Mouse (Mus musculus): ENCODE data around the gene Mast4. TPM values are rescaled to one million over a fixed set of nuclear protein-coding genes. Genes with fewer than 3 reads are reported as not detected.

The Mast4 gene
- polyA plus RNA-seq, 1 experiment, result 25.6 TPM

DNA sequence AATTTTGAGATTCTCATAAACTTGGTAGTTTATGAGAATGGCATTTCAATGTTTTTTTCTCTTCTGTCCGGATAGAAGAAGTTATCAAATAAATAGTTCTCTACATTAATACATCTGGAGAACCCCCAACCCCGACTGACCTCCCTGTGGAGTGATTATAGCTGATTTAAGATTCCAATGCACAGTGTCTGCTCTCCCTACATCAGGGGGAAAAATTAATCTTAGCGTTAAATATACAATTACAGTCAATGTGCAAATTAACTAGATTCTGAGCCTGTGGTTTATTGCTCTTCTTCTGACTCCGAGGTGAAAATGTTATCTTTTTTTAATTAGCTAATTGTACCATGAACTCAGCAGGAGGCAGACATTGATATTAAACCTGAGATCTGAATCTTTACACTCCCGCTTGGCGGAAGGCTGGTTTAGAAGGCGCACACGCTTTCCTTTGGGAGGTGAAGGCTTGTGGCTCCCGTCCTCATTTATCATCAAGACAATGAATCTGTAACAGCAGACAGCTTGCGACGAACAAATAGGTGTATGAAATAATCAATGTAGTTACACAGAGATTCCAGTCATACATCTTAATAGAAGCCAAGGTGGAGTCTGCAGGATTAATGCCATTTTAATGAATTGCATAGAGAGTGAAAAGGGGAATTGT, 274.2 kb downstream of the Mast4 start:
- DNase-seq (ENCODE audit: low spot score), result no peak

DNA sequence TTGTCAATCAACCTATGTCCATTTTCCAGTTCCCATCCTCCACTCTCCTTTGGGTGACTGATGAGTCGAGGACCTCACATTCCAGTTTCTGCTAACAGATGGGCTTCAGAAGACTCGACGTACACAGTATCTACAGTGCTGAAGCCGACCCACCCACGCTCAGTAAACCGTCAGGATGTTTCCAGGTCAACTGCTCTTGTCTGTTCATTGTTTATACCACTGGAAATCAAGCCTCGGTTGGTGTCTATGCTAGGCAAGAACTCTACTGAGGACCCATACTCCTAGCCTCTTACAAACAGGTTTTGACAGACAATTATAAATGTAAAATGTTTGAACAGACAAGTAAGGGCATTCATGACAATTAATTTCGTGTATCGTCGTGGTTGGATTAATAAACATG, 277.8 kb downstream of the Mast4 start:
- DNase-seq (ENCODE audit: low spot score), result no peak

DNA sequence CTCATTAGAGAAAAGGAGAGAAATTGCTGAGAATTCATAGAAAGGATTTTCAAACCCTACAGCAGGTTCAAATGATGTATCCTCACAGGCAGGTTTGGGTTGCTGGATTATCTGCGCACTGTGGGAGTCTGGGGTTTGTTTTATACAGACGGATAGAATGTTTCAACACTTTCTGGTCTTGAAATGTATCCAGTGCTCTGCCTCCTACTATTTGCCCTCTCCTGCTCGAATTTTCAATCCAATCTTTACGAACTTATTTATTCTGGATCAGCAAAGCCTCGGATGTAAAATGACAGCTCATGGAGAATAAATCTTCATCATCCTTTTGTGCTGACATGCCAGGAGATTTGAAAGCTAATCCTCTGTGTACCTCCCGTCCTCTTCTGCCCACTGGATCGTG, 281.6 kb downstream of the Mast4 start:
- no peak for DNase-seq (ENCODE audit: low spot score)

DNA sequence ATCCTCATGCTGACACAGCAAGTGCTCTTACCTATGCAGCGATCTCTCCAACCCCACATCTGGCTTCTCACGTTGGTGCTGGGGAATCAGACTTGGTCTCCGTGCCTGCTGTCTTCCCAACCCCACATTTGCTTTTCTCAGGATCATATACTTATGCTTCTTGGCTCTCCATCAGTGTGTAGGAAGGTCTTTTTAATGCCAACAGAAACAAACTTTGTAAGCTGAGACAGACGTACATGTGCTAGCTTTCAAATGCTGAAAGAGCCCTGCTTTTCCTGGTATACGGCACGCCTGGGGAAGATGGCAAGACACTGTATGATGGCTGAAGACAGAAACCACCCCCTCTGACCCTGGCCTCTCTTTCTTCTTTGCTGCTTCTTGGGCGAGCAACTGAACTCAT, 285.3 kb downstream of the Mast4 start:
- DNase-seq (ENCODE audit: low spot score), result no peak

DNA sequence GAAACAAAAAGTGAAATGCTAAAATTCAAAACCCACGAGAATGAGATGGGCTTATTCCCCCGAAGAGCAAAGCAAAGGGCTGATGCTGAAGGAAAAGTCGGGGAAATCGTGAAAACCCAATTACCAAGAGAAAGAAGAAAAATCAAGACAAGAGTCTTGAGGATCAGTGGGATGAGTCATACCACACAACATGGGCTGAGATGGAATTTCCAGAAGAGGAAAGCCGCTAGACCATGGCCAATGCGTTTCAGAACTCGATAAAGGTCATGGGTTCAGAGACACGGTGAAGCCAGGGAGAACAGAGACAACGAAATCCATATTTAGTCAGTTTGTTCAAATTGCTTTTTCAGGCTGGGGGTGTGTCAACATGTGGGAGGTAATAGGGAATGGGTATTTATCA, 290.6 kb downstream of the Mast4 start:
- DNase-seq (ENCODE audit: low spot score), result no peak

DNA sequence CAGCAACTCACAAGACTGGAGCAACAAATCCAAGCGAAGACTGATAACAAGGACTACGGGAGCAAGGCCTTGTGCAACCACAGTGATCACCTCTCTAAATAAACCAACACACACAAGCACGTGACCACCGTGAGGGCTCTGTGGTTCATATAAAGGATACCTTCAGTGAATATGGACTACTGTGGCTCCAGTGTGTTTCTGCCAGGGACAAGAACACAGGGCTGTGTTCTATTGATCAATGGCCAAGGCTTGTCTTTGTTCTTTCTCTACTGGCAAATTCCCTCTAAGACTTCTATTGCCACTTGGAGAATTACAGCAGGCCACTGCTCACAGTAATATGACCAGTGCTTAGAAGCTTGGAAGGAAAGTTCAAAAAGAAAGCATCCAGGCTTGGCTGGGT, 291.3 kb downstream of the Mast4 start:
- no peak for DNase-seq (ENCODE audit: low spot score)

DNA sequence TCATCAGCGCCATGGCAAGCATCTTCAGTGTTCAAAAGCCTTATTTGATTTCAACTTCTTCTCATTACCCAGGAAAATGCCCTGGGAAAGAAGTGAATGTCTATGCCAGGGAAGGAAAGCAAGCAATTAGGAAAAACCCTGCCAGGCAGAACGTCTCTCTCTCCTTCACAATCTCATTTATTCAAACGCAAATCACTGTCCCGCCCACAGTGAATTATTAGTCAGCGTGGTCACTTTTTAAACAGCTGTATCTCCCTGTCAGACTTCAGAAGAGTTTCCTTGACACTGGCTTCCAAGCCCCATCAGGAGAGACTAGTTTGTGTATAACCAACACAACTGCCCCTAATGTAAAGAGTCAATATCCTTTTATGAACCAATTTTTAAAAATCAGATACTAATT, 296.8 kb downstream of the Mast4 start:
- no peak for DNase-seq (ENCODE audit: low spot score)

DNA sequence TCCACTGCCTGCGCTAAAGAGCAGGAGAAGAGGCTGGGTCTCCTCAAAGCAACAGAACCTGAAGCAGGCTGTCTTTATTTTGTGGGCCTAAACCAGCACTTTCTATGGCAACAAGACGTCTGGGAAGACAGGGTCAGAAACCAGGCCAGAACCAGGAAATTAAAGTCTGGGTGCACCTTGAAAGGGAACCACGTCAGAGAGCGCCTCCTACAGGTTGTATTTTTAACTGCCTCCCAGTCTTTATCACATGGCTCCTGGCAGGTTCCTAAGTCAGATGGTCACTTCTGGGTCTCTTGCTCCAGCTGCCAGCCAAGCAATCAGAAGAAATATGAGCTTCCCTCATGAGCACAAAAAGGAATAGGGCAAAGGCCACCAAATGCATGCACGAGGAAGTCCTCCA, 304.9 kb downstream of the Mast4 start:
- DNase-seq (ENCODE audit: low spot score), result no peak

DNA sequence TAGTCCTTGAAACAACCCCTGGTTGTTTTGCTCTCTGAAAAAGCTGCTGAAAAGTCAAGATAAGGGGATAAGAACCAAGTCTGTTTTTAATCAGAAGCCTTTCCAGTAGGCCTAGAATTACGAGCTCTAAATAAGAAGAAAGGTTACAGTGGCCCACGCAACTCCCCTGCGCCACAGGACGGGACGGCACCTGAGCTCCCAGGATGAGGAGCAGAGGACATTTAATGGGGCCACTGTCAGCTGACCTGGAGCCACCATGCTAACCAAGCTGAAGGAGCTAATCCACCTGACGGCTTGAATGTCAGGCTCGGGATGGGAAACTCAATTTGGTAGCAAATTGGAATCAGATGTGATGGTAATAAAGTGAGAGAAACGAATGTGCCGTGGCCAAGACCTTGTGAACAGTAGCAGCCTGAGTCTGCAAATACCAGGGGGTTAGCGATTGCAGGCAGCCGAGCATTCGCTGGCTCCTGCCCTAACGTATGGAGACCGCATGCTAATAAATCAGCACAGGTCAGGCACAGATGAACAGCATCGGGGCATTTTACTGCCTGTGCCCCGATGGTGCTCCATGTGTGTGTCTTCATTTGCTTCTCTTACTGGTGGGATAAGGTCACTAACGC, 306.7 kb downstream of the Mast4 start:
- no peak for DNase-seq (ENCODE audit: low spot score)

DNA sequence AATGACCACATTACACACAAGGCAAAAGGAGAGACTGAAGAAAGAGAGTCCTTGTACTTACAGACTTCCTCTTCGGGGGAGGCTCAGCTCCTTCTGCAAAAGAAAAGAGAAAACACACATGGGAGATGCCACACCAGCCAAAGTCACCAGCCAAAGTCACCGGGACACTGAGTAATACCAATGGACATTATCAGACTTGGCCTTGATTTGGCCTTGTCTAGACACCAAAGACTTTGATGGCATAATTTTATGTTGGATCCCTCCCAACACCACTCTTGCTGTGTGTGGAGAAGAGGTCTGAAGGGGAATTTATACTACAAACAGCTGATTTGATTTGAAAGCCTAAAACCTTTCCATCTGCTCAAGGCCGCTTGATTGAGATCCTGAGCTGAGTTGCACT, 308.8 kb downstream of the Mast4 start:
- no peak for DNase-seq (ENCODE audit: low spot score)

DNA sequence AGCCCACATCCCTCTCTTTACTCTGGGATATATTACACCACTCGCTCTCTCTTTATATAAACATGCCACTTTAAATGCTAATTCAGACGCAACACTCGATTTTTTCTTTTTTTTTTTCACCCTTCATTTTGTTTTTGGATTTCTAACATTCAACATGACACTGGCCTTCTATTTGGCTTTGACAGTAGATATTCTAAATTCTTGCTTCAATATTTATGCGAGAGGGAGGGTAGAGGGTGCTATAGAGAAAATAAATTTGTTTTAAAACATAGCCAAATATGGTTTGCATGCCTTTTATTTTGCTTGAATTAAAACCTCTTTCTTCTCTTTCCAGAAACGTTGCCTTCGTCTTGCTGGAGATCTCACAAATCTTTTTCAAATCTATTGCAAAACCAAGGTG, 315.8 kb downstream of the Mast4 start:
- no peak for DNase-seq (ENCODE audit: low spot score)

DNA sequence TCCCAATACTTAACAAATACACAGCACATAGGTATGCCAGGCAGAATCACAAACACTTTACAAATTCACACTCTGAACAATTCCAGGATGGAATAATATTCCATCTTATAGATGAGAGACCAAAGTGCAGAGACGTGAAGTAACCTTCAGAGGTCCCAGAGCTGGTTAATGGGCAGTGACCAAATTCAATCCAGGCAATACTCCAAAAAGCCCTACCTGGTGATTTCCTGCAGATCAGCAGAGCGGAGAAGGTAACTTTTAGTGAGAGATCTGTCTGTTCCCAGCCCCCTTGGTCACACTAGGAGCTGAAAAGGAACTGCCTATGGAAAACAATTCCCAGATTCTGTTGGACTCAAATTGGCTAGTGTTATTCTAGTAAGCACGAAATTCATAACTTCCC, 316.6 kb downstream of the Mast4 start:
- DNase-seq (ENCODE audit: low spot score), result no peak

DNA sequence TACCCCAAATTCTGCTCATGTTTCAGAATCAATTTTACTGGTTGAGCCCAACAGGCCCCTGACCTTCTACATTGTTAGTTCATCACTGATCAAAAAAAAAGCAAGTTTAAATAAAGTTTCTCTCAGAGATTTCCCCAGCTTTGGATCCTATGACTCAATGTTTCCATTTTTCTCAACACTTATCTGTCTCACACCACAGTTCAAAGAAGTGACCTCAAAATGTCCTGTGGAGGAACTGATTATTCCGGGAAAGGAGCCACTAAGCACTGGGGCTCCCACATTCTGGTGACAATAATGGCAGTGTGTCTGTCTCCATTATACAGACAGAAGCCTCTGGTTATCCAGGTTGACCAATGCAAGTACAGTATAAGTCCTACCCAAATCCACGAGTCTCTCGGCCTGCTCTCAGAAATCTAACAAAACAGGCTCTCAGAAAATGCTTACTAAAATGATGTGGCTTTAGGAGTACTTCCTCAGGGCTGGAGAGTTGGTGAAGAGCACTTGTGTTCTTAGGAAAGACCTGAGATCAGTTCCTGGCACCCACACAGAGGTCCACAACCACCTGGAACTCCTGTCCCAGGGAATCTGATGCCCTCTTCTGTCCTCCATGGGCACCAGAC, 319.1 kb downstream of the Mast4 start:
- DNase-seq (ENCODE audit: low spot score), result no peak

DNA sequence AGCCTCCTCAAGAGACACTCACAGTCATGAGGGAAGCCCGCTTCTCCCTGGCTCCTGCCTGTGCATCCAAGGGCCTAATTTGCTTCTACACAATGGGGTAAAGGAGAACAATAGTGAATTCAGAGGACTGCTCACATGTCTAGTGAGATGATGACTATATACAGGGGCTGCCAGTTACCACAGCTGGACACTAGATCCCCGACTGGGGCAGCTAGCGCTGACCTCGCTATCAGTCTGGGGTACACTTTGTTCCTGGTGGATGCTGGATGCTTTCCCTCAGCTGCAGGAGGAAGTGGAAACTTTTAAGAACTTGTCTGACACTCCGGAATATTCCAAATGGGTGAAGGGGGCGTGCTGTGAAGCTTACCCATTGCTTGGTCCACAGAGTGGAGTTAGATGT, 319.7 kb downstream of the Mast4 start:
- DNase-seq (ENCODE audit: low spot score), result no peak

DNA sequence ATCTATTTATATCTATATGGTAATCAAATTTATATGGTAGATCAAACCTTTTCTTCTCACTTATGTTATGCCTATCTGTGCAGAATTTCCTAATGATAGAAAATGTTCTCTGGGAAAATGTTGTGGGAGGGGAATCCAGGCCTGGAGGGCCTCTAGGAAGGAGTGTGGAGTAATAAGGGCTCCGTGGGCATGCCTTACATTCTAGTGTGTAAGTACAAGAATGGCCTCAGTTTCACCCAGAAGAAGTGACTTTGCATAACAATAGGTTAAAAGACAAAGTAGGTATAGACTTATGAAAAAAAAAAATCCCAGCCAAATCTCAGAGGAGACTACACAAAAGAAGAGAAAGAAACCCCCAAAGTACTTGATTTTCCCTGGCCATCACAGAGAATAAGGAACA, 320.1 kb downstream of the Mast4 start:
- DNase-seq (ENCODE audit: low spot score), result no peak

DNA sequence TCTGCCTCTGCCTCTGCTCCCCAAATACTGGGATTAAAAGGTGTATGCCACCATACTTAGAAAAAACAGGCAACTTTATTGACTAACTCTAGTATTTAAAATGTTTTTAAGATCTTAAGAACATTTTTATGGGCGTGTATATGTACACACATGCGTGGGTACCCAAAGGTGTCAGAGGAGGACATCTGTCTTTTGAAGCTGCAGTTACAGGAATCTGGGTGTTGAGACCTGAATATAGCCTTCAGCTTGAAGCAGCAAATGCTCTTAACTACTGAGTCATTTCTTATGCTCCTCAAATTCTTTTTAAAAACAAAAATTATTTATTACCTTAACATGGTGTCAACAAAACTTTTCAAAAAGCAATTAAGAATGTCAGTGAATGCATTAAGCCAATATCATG, 329.1 kb downstream of the Mast4 start:
- DNase-seq (ENCODE audit: low spot score), result no peak

DNA sequence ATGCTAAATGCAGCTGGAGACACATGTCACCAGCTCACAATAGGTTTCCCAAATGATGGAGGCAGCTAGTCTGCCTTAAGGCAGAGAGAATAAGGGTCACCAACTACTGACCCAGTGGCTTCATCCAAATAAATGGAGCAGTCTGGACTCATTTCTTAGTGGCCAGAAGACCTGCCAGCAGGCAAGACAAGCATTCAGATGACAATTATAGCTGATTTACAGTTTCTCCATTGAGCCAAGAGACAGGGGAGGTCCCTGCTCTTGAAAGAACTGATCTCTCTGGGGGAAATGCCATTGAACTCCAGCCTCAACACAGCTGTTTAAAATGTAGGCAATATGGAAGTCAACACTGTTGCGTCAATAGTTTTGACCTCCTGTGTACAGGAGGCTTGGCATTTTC, 332.5 kb downstream of the Mast4 start:
- DNase-seq (ENCODE audit: low spot score), result no peak

DNA sequence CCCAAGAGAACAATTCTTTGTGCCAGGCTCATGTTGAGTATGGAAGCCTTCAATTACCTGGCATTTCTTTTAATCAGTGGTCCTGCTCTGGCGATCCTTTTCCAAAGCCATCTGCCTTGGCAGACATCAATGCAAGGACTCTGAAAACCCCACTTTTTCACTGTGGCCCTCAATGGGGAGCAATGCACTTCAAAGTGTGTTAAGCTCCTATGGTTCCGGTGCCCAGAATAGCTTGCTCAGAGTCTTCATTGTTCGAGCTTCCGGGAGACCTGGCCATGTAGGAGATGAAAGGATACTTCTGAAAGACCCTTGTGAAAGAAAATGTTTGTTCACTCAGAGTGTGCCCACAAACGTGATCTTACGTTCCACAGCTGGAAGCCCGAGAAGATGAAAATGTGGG, 333.4 kb downstream of the Mast4 start:
- no peak for DNase-seq (ENCODE audit: low spot score)

DNA sequence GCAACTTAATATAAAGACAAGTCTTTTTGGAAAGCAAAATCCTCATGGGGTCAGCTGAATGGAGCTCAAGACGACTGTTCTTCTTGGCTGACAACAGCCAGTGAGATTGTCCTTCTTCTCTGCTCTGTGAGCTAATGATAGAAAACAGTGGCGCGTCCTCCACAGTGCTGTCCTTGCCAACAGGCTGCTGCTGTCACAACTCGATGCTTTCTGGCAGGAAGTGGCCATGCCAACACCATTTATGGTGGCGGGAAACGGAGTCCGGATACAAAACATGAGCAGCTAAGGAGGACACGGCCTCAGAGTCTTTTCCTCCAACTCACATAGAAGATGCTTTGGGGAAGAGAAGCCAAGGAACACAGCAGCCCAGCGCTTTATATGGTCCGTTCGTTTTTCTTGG, 340.2 kb downstream of the Mast4 start:
- DNase-seq (ENCODE audit: low spot score), result no peak

DNA sequence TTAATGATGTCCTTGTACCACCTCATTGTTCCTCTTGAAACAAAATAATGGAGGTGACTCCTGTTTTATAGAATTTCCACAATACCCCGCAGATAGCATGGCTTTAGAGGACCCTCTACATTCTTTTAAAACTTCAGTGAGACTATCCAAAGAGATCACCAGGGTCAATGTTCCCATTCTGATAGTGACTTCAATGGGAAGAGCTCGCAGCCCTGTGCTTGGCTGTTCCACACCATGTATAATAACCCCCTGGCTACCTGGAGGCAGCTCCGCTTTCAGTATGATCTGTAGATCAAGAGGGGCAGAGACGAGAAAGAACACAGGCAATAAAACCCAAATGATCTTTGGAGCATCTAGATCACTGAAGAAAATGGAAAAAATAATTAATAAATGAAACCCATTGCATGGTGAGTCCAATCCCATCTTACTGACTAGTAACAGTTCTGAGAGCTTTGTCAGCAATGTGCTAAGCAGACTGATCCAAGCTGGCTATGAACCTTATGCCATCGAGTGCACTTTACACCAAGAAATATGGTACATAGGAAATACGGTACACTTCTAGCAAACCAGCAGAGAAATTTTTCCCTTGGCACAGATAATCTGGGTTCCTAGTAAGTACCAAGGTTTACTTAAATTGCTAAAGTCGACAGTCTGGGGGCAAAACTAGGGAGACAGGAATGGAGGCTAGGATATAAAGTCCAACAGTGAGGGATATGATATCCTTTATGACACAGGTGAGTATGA, 341.4 kb downstream of the Mast4 start:
- DNase-seq (ENCODE audit: low spot score), result no peak

DNA sequence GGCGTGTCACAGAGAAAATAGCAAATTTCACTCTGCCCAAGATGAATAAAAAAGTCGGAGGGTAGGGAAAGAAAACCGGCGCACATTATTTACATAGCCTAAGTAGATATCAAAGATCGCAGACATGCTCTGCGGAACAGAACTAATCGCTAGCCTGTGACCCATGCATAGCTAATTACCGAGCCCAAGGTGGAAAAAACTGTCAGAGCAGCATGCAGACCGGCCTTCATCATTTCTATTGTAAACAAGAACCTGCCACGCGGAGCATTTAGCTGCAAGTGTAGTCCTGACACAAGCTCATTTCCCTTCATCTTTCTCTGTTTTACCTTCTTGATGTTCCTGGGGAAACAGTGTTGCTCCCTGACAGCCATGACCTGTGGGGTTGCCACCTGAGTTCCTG, 342.4 kb downstream of the Mast4 start:
- DNase-seq (ENCODE audit: low spot score), result no peak

DNA sequence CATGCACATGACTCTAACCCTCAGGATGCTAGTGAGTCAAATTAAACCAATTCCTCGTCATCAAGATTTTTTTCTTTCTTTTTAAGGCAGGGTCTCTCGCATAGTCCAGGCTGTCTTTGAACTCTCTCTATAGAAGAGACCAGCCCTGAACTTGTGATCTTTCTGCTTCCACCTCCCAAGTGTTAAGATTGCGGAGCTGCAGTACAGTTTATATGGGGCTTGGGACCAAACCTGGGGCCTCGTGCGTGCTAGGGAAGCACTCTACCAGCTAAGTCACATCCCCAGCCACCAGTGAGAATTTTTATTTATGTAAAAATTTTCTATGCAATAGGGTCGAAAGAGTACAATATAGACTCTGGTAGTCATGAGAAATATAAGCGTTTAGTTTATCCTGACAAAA, 343.1 kb downstream of the Mast4 start:
- DNase-seq (ENCODE audit: low spot score), result no peak

DNA sequence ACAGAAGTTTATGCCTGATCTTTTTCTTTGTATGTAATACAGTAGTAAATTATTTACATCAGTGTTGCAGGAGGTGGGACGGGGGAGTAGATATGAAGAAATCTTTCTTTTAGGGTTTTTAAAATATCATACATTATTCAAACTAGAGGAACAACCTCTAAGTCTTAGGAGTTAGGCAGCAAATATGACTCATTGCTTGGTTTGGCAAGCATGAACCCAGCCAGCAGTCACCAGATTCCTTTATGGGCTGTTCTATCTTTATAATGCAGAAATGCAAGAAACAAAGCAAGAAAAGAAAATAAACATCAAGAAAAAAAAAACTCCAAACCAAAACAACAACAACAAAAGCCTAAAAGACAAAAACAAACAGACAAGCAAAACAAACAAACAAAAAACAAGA, 344.2 kb downstream of the Mast4 start:
- DNase-seq (ENCODE audit: low spot score), result no peak
